Mouse (Mus musculus) limb, embryonic 15.5 days (tissue): ENCODE measurements around the gene Zbtb7a. TPM values are rescaled to one million over a fixed set of nuclear protein-coding genes. Genes with fewer than 3 reads are reported as not detected.
A peak's percentile ranks its signal among the peaks of the same experiment; 100 is the strongest.

ENCODE experiments used
- ATAC-seq: fragments of 200-750 bp; cut with Nextera tagmentation; 2 replicates; pipeline ENCODE4 v1.8.0; 2017; ENCODE audit warnings: low read depth, moderate TSS enrichment; ENCODE audit not compliant: insufficient number of reproducible peaks, low FRiP score, low TSS enrichment
- H3K27ac ChIP-seq: fragments of 300-500 bp; sonication (generic); 2 replicates; pipeline ENCODE4 v1.5.1; 2015; ENCODE audit warnings: moderate library complexity, mild to moderate bottlenecking, inconsistent platforms
- H3K27me3 ChIP-seq: fragments of 300-500 bp; sonication (generic); 2 replicates; pipeline ENCODE4 v1.6.1; 2015; ENCODE audit warnings: inconsistent platforms
- H3K36me3 ChIP-seq: fragments of 300-500 bp; sonication (generic); 2 replicates; pipeline ENCODE4 v1.6.1; 2015; ENCODE audit warnings: inconsistent platforms
- H3K4me1 ChIP-seq: fragments of 300-500 bp; sonication (generic); 2 replicates; pipeline ENCODE4 v1.6.1; 2015; ENCODE audit warnings: inconsistent platforms
- H3K4me2 ChIP-seq: fragments of 300-500 bp; sonication (generic); 2 replicates; pipeline ENCODE4 v1.6.1; 2015; ENCODE audit warnings: mild to moderate bottlenecking, inconsistent platforms
- H3K4me3 ChIP-seq: fragments of 300-500 bp; sonication (generic); 2 replicates; pipeline ENCODE4 v1.5.1; 2015; ENCODE audit warnings: mild to moderate bottlenecking, inconsistent platforms
- H3K9ac ChIP-seq: fragments of 300-500 bp; sonication (generic); 2 replicates; pipeline ENCODE4 v1.6.1; 2015; ENCODE audit warnings: inconsistent platforms
- H3K9me3 ChIP-seq: fragments of 300-500 bp; sonication (generic); 2 replicates; pipeline ENCODE4 v1.6.1; 2016; ENCODE audit warnings: inconsistent platforms
- WGBS: fragments of 180-500 bp; shearing (Covaris S2); methylation state at CpG from one replicate; pipeline ENCODE4 v1.1.7; 2015; 5-methylcytosine and 5-hydroxymethylcytosine counted together
- polyA plus RNA-seq: library from polyadenylated mRNA; unstranded; fragments of >200 nt; fragmentation: Nextera tagmentation; extraction: Ambion mirVana; gene quantifications from 2 replicates; pipeline ENCODE4 v1.2.1, GENCODE M21; 2015

Gene Zbtb7a
- polyA plus RNA-seq, 1 experiment from 2014 or later, result 61.4 TPM

GRCm38 (mm10) chr10:81140717-81141454, 5.9 kb downstream of the Zbtb7a start:
- peaks cover 27% of the 10 kb centered on the region for H3K36me3 ChIP-seq
- ATAC-seq, result no peak
- H3K4me1 ChIP-seq, result peaks cover 68% of the 10 kb centered on the region
- H3K4me2 ChIP-seq, result peak overlapping the region; percentile 89
- H3K9ac ChIP-seq, result peak overlapping the region; percentile 5; the same call in 1 of the 2 replicates
- WGBS, result 43% methylated on average over 10 of the region's 10 CpGs
- H3K4me3 ChIP-seq, result peak overlapping the region; percentile 94
- H3K27ac ChIP-seq, result peak overlapping the region; percentile 74
- H3K27me3 ChIP-seq, result no peaks in the 10 kb centered on the region
- no peaks in the 10 kb centered on the region for H3K9me3 ChIP-seq

DNA sequence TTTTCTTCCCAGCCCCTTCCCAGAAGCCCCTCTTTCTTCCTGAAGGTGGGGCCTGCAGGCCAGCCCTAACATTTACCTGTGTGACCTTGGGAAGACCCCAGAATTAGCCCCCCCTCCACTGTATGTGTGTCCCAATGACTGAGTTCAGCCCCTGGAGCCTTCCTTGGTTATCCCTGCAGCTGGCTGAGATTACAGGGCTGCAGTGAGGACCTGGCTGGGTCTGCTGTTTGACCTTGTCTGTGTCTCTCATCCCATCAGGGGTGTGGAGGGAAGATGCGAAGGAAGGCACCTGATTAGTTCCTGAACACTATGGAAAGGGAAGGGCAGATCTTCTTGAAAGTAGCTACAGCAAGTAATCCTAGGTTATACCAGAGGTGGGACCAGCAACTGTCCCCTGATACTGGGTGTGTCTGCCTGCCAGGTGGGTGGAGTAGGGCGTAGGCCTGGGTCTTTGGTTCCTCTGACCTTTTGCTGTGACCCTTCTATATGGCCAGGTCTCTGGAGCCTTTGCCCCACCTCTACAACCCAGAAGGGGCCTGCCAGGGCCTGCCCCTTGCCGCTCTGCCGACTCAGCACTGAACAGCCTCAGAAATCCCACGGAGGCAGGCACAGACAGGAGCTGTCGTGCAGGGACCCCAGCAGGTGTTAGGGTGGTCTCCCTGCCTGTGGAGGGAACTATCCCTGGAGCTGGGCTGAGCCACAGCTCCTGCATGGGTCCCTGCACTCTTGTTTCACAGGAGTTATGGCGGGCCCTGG, 6.6 kb downstream of the Zbtb7a start:
- no peaks in the 10 kb centered on the region for H3K27me3 ChIP-seq
- peak overlapping the region; percentile 89 for H3K4me2 ChIP-seq
- no peak for ATAC-seq
- no peaks in the 10 kb centered on the region for H3K9me3 ChIP-seq
- peaks cover 71% of the 10 kb centered on the region for H3K4me1 ChIP-seq
- peak overlapping the region; percentile 74 for H3K27ac ChIP-seq
- 68% methylated on average over 6 of the region's 7 CpGs for WGBS
- H3K36me3 ChIP-seq, result peaks cover 35% of the 10 kb centered on the region
- peak overlapping the region; percentile 94; the same call in 1 of the 2 replicates for H3K4me3 ChIP-seq
- H3K9ac ChIP-seq, result no peak overlapping the region

GRCm38 (mm10) chr10:81142551-81142981, 7.5 kb downstream of the Zbtb7a start:
- ATAC-seq, result no peak
- Histone ChIP-seq H3K4me3 (no peak overlapping the region), H3K36me3 (peaks cover 44% of the 10 kb centered on the region), H3K4me1 (peaks cover 71% of the 10 kb centered on the region), H3K9me3 (no peaks in the 10 kb centered on the region), H3K27me3 (no peaks in the 10 kb centered on the region), H3K9ac (no peak overlapping the region), H3K27ac (peak overlapping the region; percentile 22), H3K4me2 (peak overlapping the region; percentile 89; the same call in 1 of the 2 replicates)
- WGBS, result 52% methylated on average over 5 of the region's 5 CpGs

DNA sequence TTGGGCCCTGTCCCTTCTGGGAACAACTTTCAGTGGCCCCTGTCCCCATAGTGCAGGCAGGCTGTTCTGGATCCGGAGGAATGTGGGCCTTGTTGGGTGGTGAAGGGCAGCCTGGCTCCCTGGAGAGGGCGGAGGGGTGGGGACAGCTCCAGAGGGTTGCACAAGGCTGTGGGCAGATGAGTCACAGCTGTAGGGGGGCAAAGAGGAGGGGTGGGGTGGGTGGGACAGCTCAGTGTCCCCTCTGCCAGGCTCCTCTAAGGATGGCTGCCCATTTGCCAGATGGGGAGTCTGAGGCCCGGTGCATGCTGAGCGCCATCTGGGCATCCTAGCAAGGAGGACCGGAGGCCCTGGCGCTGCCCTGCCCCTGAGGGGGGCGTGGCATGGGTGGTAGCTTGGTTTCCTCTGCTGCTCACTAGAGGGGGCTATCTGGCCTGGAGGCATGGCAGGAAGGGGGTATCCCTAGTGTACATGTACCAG, 8.2 kb downstream of the Zbtb7a start:
- Histone ChIP-seq H3K9ac (no peak overlapping the region), H3K27ac (no peak overlapping the region), H3K27me3 (no peaks in the 10 kb centered on the region), H3K36me3 (peaks cover 51% of the 10 kb centered on the region), H3K4me3 (no peak overlapping the region), H3K4me2 (no peak overlapping the region), H3K4me1 (peaks cover 67% of the 10 kb centered on the region), H3K9me3 (no peaks in the 10 kb centered on the region)
- WGBS, result 92% methylated on average over 7 of the region's 7 CpGs
- ATAC-seq, result no peak

- H3K27me3 ChIP-seq, result no peaks in the 10 kb centered on the region
- no peak overlapping the region for H3K9ac ChIP-seq
- no peak overlapping the region for H3K4me3 ChIP-seq
- H3K36me3 ChIP-seq, result peaks cover 58% of the 10 kb centered on the region
- H3K9me3 ChIP-seq, result no peaks in the 10 kb centered on the region
- H3K4me1 ChIP-seq, result peaks cover 60% of the 10 kb centered on the region
- H3K4me2 ChIP-seq, result no peak overlapping the region
- no peak for ATAC-seq
- 94% methylated on average over 52 of the region's 52 CpGs for WGBS
- no peak overlapping the region for H3K27ac ChIP-seq
Observed at GRCm38 (mm10) chr10:81143845-81144437, 8.9 kb downstream of the Zbtb7a start.

DNA sequence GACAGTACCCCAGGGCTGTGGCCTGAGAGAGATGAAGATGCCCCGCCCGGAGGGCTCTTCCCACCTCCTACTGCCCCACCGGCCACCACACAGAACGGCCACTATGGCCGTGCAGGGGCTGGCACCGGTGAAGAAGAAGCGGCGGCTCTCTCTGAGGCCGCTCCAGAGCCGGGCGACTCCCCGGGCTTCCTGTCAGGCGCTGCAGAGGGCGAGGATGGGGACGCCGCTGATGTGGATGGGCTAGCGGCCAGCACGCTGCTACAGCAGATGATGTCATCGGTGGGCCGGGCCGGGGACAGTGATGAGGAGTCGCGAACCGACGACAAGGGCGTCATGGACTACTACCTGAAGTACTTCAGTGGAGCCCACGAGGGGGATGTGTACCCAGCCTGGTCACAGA, 9.6 kb downstream of the Zbtb7a start:
- ATAC-seq, result no peak
- Histone ChIP-seq H3K36me3 (peaks cover 65% of the 10 kb centered on the region), H3K9ac (no peak overlapping the region), H3K4me3 (no peak overlapping the region), H3K4me2 (no peak overlapping the region), H3K9me3 (no peaks in the 10 kb centered on the region), H3K4me1 (peaks cover 52% of the 10 kb centered on the region), H3K27ac (no peak overlapping the region), H3K27me3 (no peaks in the 10 kb centered on the region)
- 88% methylated on average over 26 of the region's 27 CpGs for WGBS

- H3K9ac ChIP-seq, result no peak overlapping the region
- H3K4me1 ChIP-seq, result peaks cover 46% of the 10 kb centered on the region
- 95% methylated on average over 6 of the region's 6 CpGs for WGBS
- no peaks in the 10 kb centered on the region for H3K9me3 ChIP-seq
- H3K27ac ChIP-seq, result no peak overlapping the region
- H3K4me2 ChIP-seq, result no peak overlapping the region
- no peak for ATAC-seq
- no peak overlapping the region for H3K4me3 ChIP-seq
- peaks cover 72% of the 10 kb centered on the region for H3K36me3 ChIP-seq
- no peaks in the 10 kb centered on the region for H3K27me3 ChIP-seq
Observed at GRCm38 (mm10) chr10:81145307-81145706, 10.3 kb downstream of the Zbtb7a start.

DNA sequence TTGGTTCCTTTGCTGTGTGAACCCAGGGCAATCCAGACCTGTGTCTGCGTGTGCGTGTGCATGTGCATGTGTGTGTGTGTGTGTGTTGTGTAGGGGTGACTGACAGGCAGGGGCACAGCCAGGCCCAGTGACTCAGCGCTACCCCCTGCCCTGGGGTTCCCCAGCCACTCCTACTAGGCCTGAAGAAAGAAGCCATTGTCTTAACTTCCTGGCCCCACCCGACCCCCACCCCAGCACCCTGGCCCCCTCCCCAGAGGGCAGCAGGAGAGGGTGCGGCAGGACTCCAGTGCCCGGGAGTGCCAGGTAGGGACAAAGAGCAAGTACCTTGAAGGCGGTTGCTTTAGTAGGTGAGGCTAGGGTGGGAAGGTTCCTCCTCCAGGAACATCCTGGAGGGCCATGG, 10.8 kb downstream of the Zbtb7a start:
- WGBS, result 81% methylated on average over 7 of the region's 7 CpGs
- Histone ChIP-seq H3K4me3 (no peak overlapping the region), H3K9ac (no peak overlapping the region), H3K27me3 (no peaks in the 10 kb centered on the region), H3K9me3 (no peaks in the 10 kb centered on the region), H3K36me3 (peaks cover 75% of the 10 kb centered on the region), H3K27ac (0 out of 2 replicates have a peak overlapping the region, but pooled peaks have one; percentile 18), H3K4me2 (no peak overlapping the region), H3K4me1 (peaks cover 41% of the 10 kb centered on the region)
- ATAC-seq, result no peak

DNA sequence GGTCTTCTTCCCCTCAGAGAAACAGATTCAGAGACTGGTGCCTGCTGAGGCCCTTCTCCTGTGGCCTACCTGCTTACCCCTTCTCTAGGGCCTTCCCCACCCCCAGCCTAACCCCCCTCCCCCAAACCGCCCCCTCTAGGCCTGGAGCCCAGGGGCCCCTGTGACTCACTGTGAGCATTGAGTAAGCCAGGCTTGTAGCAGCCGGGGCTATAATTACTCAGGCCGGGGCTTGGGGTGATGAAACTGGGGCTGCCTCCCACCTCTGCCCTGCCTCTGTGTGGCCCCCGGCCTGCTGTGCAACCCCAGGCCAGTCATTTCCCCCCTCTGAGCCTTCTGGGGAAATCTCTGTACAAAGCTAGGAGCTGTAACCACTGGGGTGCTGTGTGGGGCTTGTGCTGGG, 11.3 kb downstream of the Zbtb7a start:
- Histone ChIP-seq H3K27me3 (no peaks in the 10 kb centered on the region), H3K4me1 (peaks cover 36% of the 10 kb centered on the region), H3K9ac (no peak overlapping the region), H3K4me2 (no peak overlapping the region), H3K9me3 (no peaks in the 10 kb centered on the region), H3K4me3 (no peak overlapping the region), H3K36me3 (peaks cover 75% of the 10 kb centered on the region), H3K27ac (peak overlapping the region; percentile 18; the same call in 1 of the 2 replicates)
- WGBS, result 75% methylated on average over 4 of the region's 4 CpGs
- ATAC-seq, result no peak

DNA sequence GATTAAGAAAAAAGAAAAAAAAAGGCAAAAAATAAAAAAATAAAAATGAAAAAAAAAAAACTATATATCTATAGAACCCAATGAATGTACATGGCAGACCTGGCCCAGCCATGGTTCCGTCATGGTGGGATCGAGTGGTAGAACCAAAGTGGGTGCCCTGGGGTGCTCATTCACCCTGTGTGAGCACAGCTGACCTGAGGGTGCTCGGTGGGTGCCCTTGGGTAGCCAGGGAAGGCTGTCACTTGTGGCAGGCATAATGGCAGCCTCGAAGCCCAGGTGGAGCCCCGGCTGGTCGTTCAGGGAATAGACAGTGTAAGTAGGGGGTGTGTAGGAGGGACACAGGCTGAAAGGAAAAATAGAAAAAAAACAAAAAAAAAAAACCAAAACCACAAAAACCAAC, 16.2 kb downstream of the Zbtb7a start:
- WGBS, result 70% methylated on average over 6 of the region's 6 CpGs
- ATAC-seq, result no peak

GRCm38 (mm10) chr10:81152609-81153008, 17.6 kb downstream of the Zbtb7a start:
- 73% methylated on average over 12 of the region's 12 CpGs for WGBS
- Histone ChIP-seq H3K9me3 (no peaks in the 10 kb centered on the region), H3K4me1 (peaks cover 12% of the 10 kb centered on the region), H3K9ac (no peak overlapping the region), H3K27me3 (no peaks in the 10 kb centered on the region), H3K4me2 (no peak overlapping the region), H3K4me3 (no peak overlapping the region), H3K36me3 (peaks cover 85% of the 10 kb centered on the region), H3K27ac (peak overlapping the region; percentile 6; the same call in 1 of the 2 replicates)
- no peak for ATAC-seq

More for the DNA sequence above, 16.2 kb downstream of the Zbtb7a start:
- Histone ChIP-seq H3K4me2 (no peak overlapping the region), H3K27ac (no peak overlapping the region), H3K27me3 (no peaks in the 10 kb centered on the region), H3K36me3 (peaks cover 85% of the 10 kb centered on the region), H3K9ac (no peak overlapping the region), H3K4me3 (no peak overlapping the region), H3K9me3 (no peaks in the 10 kb centered on the region), H3K4me1 (peaks cover 14% of the 10 kb centered on the region)
